Mouse (Mus musculus) myocyte (in vitro differentiated cells): ENCODE measurements at regions not wholly inside any gene's neighbourhood (a gene's known extent, or its start where the extent isn't known, plus 50 kb on each side); places are given as distances from the start of the nearest gene placed in this dataset.

Experiments used
- H3K27me3 ChIP-seq: one replicate; pipeline ENCODE4 v1.6.1; 2011; ENCODE audit not compliant: control insufficient read depth, insufficient read depth, insufficient read length
- H3K36me3 ChIP-seq: one replicate; pipeline ENCODE4 v1.6.1; 2011; ENCODE audit not compliant: control insufficient read depth, insufficient read depth
- H3K4me2 ChIP-seq: one replicate; pipeline ENCODE4 v1.6.1; 2011; ENCODE audit warnings: low read depth, control low read depth
- H3K4me3 ChIP-seq: one replicate; pipeline ENCODE4 v1.5.1; 2011; ENCODE audit warnings: mild to moderate bottlenecking, control low read depth, moderate library complexity
- H3K79me2 ChIP-seq: one replicate; pipeline ENCODE4 v1.6.1; 2011; ENCODE audit not compliant: control insufficient read depth, insufficient read depth
- H3ac ChIP-seq: one replicate; pipeline ENCODE4 v1.6.1; 2011; ENCODE audit not compliant: control insufficient read depth, insufficient read length
- CEBPB ChIP-seq: IDR thresholded peaks from 2 replicates; pipeline ENCODE4 v1.6.1; 2011; ENCODE audit warnings: mild to moderate bottlenecking, moderate library complexity; ENCODE audit not compliant: poor library complexity, insufficient read depth, severe bottlenecking
- E2F4 ChIP-seq: IDR thresholded peaks from one replicate; pipeline ENCODE4 v1.6.1; 2011; ENCODE audit warnings: mild to moderate bottlenecking, control low read depth, moderate library complexity; ENCODE audit not compliant: insufficient read depth
- MAX ChIP-seq: IDR thresholded peaks from one replicate; pipeline ENCODE4 v1.6.1; 2011; ENCODE audit warnings: low read depth, mild to moderate bottlenecking, control low read depth
- MYOD1 ChIP-seq, 3 experiments: IDR thresholded peaks; one replicate each; pipeline ENCODE4 v1.6.1; 2011; ENCODE audit warnings: control low read depth in 2 of 3, low read depth in 2 of 3, mild to moderate bottlenecking in 2 of 3, moderate library complexity in 1 of 3; ENCODE audit not compliant: insufficient read length in 2 of 3, control insufficient read depth in 1 of 3
- MYOG ChIP-seq, 3 experiments: IDR thresholded peaks; one replicate each; pipeline ENCODE4 v1.6.1; 2011; ENCODE audit warnings: control low read depth in 2 of 3, low read depth in 2 of 3, mild to moderate bottlenecking in 2 of 3; ENCODE audit not compliant: insufficient read length in 2 of 3, control insufficient read depth in 1 of 3, insufficient read depth in 1 of 3
- POLR2A ChIP-seq: IDR thresholded peaks from one replicate; pipeline ENCODE4 v1.6.1; 2011; ENCODE audit warnings: low read depth, mild to moderate bottlenecking, control low read depth, moderate library complexity; ENCODE audit not compliant: insufficient read length
- POLR2AphosphoS2 ChIP-seq: IDR thresholded peaks from one replicate; pipeline ENCODE4 v1.6.1; 2011; ENCODE audit warnings: low read depth, control low read depth; ENCODE audit not compliant: insufficient read length
- REST ChIP-seq: IDR thresholded peaks from one replicate; pipeline ENCODE4 v1.6.1; 2011; ENCODE audit warnings: mild to moderate bottlenecking, control low read depth, moderate library complexity; ENCODE audit not compliant: insufficient read depth, insufficient read length
- SRF ChIP-seq: IDR thresholded peaks from one replicate; pipeline ENCODE4 v1.6.1; 2011; ENCODE audit warnings: low read depth; ENCODE audit not compliant: control insufficient read depth, insufficient read length
- TCF12 ChIP-seq: IDR thresholded peaks from one replicate; pipeline ENCODE4 v1.6.1; 2011; ENCODE audit warnings: mild to moderate bottlenecking, control low read depth; ENCODE audit not compliant: poor library complexity, insufficient read depth, severe bottlenecking
- TCF3 ChIP-seq: IDR thresholded peaks from one replicate; pipeline ENCODE4 v1.6.1; 2011; ENCODE audit warnings: low read depth, control low read depth; ENCODE audit not compliant: insufficient read length
- USF1 ChIP-seq: IDR thresholded peaks from one replicate; pipeline ENCODE4 v1.6.1; 2011; ENCODE audit warnings: low read depth, mild to moderate bottlenecking, control low read depth, moderate library complexity

GRCm38 (mm10) chr7:125259016-125259415, 185.5 kb upstream of the Kdm8 start:
- Histone ChIP-seq H3K4me3 (no peak overlapping the region), H3K79me2 (no peaks in the 10 kb centered on the region), H3K4me2 (no peak overlapping the region), H3K27me3 (no peaks in the 10 kb centered on the region), H3K36me3 (no peaks in the 10 kb centered on the region), H3ac (no peak overlapping the region)
- TF ChIP-seq POLR2AphosphoS2 (no peak), REST (no peak), TCF12 (no peak), MAX (no peak), USF1 (no peak), POLR2A (no peak), SRF (no peak), E2F4 (no peak), MYOD1 (IDR thresholded peaks at IDR 0.05; ENCODE audit: control insufficient read depth in 1 of 3, insufficient read length in 2 of 3, low read depth in 2 of 3) (no peak), MYOG (IDR thresholded peaks at IDR 0.05; ENCODE audit: control insufficient read depth in 1 of 3, insufficient read depth in 1 of 3, insufficient read length in 2 of 3, low read depth in 2 of 3) (no peak)

GRCm38 (mm10) chr7:125262133-125262532, 182.3 kb upstream of the Kdm8 start:
- H3K4me3 ChIP-seq = no peak overlapping the region

GRCm38 (mm10) chr7:125262672-125263365, 181.7 kb upstream of the Kdm8 start:
- TF ChIP-seq MYOD1 (IDR thresholded peaks at IDR 0.05; ENCODE audit: control insufficient read depth in 1 of 3, insufficient read length in 2 of 3, low read depth in 2 of 3) (no peak), CEBPB (no peak), USF1 (no peak), POLR2A (no peak), MAX (no peak), E2F4 (no peak), SRF (no peak)
- Histone ChIP-seq H3K79me2 (no peaks in the 10 kb centered on the region), H3K4me2 (no peak overlapping the region), H3K36me3 (no peaks in the 10 kb centered on the region), H3K4me3 (no peak overlapping the region), H3ac (no peak overlapping the region), H3K27me3 (no peaks in the 10 kb centered on the region)

More at GRCm38 (mm10) chr7:125262133-125262532, 182.3 kb upstream of the Kdm8 start:
- H3K79me2 ChIP-seq = no peaks in the 10 kb centered on the region
- H3K36me3 ChIP-seq = no peaks in the 10 kb centered on the region
- no peak for TF ChIP-seq E2F4
- TF ChIP-seq SRF = no peak
- H3ac ChIP-seq = no peak overlapping the region
- H3K27me3 ChIP-seq = no peaks in the 10 kb centered on the region
- H3K4me2 ChIP-seq = no peak overlapping the region

GRCm38 (mm10) chr7:125263756-125264155, 180.7 kb upstream of the Kdm8 start:
- H3K4me2 ChIP-seq = no peak overlapping the region
- no peaks in the 10 kb centered on the region for H3K79me2 ChIP-seq
- H3K27me3 ChIP-seq = no peaks in the 10 kb centered on the region
- TF ChIP-seq CEBPB = no peak
- no peak for TF ChIP-seq SRF
- no peaks in the 10 kb centered on the region for H3K36me3 ChIP-seq
- H3K4me3 ChIP-seq = no peak overlapping the region
- H3ac ChIP-seq = no peak overlapping the region

DNA sequence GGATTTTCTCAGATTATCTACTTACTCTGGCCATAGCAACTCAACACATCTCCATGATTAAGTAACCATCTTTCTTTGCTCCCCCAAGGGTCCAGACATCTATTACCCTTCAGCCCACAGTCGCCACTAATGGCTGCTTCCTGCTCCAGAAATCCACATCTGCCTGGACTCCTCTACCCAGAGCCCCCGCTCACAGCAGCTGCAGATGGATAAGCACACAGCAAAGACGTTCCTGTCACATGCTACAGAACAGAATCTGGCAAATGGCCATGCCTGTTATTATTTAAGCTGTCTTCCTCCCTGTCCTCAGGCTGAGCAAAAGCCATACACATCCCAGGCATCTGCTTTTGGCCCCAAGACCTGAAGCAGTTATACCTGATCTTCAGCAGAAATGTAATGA, 173.8 kb upstream of the Kdm8 start:
- Histone ChIP-seq H3K79me2 (no peaks in the 10 kb centered on the region), H3K27me3 (no peaks in the 10 kb centered on the region), H3K36me3 (no peaks in the 10 kb centered on the region), H3ac (no peak overlapping the region), H3K4me3 (no peak overlapping the region), H3K4me2 (no peak overlapping the region)
- TF ChIP-seq USF1 (no peak), SRF (no peak), E2F4 (no peak), MYOD1 (IDR thresholded peaks at IDR 0.05; ENCODE audit: control insufficient read depth in 1 of 3, insufficient read length in 2 of 3, low read depth in 2 of 3) (no peak), CEBPB (no peak), TCF12 (no peak), POLR2A (no peak), POLR2AphosphoS2 (no peak), MYOG (IDR thresholded peaks at IDR 0.05; ENCODE audit: control insufficient read depth in 1 of 3, insufficient read depth in 1 of 3, insufficient read length in 2 of 3, low read depth in 2 of 3) (no peak), TCF3 (no peak), MAX (no peak)

- TF ChIP-seq E2F4 = no peak
- TF ChIP-seq TCF12 = no peak
- TF ChIP-seq MYOD1 (IDR thresholded peaks at IDR 0.05; ENCODE audit: control insufficient read depth in 1 of 3, insufficient read length in 2 of 3, low read depth in 2 of 3) = no peak
- TF ChIP-seq POLR2AphosphoS2 = no peak
- no peak for TF ChIP-seq MAX
- no peak for TF ChIP-seq USF1
- TF ChIP-seq MYOG (IDR thresholded peaks at IDR 0.05; ENCODE audit: control insufficient read depth in 1 of 3, insufficient read depth in 1 of 3, insufficient read length in 2 of 3, low read depth in 2 of 3) = no peak
- no peak for TF ChIP-seq TCF3
- no peak for TF ChIP-seq POLR2A
- no peak for TF ChIP-seq CEBPB
- no peak for TF ChIP-seq SRF
- TF ChIP-seq REST = no peak
- Histone ChIP-seq H3K27me3 (no peaks in the 10 kb centered on the region), H3K36me3 (no peaks in the 10 kb centered on the region), H3K79me2 (no peaks in the 10 kb centered on the region), H3K4me3 (no peak overlapping the region), H3ac (no peak overlapping the region), H3K4me2 (no peak overlapping the region)
These were observed 173.1 kb upstream of the Kdm8 start for GRCm38 (mm10) chr7:125271356-125271755.
